Mouse (Mus musculus) inflammation-experienced regulatory T-cells, adult 6 months (primary cell): ENCODE data around the gene Catsper2. TPM values are rescaled to one million over a fixed set of nuclear protein-coding genes. Genes with fewer than 3 reads are reported as not detected.

Experiments used
- ATAC-seq: one replicate; pipeline ENCODE4 v1.8.0; 2017
- polyA plus RNA-seq, 3 experiments: library from polyadenylated mRNA; unstranded; fragments of 100-300 nt; shearing (Covaris generic); gene quantifications; one replicate each; pipeline ENCODE4 v1.2.1; 2017

Catsper2 gene
- polyA plus RNA-seq, 3 experiments from 2014 or later = 2.4 to 6.2 (median 3.1) TPM

DNA sequence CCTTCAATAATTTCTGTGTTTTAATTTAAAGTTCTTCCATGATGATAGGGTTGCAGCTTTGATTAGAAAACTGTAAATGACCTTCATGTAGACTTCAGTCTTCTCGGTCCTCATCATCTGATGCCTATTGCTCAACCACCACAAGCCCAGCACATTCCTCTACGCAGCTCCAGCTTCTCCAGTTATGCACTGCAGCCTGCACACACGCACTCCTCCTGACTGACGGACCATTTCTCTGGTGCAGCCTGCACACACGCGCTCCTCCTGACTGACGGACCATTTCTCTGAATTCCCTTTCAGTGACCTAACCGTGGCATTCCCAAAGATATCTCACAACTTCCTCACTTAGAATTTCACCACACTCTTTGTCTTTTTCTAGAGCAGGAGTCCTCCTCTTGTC, 60.4 kb downstream of the Catsper2 start:
- no peak for ATAC-seq

Other genes starting within 250 kb of the Catsper2 start
- 100 to 1,000 TPM in 1 of 3 experiments, 10 to 100 TPM in 2; 65.3 to 101 (median 80.2) TPM for gene Tubgcp4, start 243.1 kb downstream of the Catsper2 start, polyA plus RNA-seq
- 10 to 100 TPM; 24.1 to 36.0 (median 27.5) TPM for gene Zscan29, start 242.7 kb downstream of the Catsper2 start, polyA plus RNA-seq
- gene Trp53bp1, start 142.4 kb downstream of the Catsper2 start, polyA plus RNA-seq = 10 to 100 TPM; 32.2 to 41.0 (median 38.0) TPM
- gene Map1a, start 124.2 kb downstream of the Catsper2 start, polyA plus RNA-seq = under 1 TPM in 2 of 3 experiments, not detected in 1; 0.14 to 0.39 TPM
- 10 to 100 TPM in 2 of 3 experiments, 1 to 10 TPM in 1; 7.2 to 12.5 (median 11.8) TPM for gene Ppip5k1, start 58.4 kb downstream of the Catsper2 start, polyA plus RNA-seq
- 1 to 10 TPM in 2 of 3 experiments, under 1 TPM in 1; 0.65 to 1.2 (median 1.1) TPM for gene Ckmt1, start 56.1 kb downstream of the Catsper2 start, polyA plus RNA-seq
- under 1 TPM; 0.18 to 0.63 (median 0.54) TPM for gene Strc, start 26.6 kb downstream of the Catsper2 start, polyA plus RNA-seq
- 1,000 to 10,000 TPM in 2 of 3 experiments, 100 to 1,000 TPM in 1; 491 to 1,229 (median 1,150) TPM for gene Pdia3, start within 50 bp of the Catsper2 start, polyA plus RNA-seq
- 1 to 10 TPM in 1 of 3 experiments, under 1 TPM in 2; 0.63 to 1.8 (median 0.65) TPM for gene Ell3, start 30.5 kb upstream of the Catsper2 start, polyA plus RNA-seq
- gene Serf2, start 35.4 kb upstream of the Catsper2 start, polyA plus RNA-seq = 1,000 to 10,000 TPM in 1 of 3 experiments, 100 to 1,000 TPM in 2; 695 to 1,210 (median 882) TPM
- gene Hypk, start 39.5 kb upstream of the Catsper2 start, polyA plus RNA-seq = 100 to 1,000 TPM; 130 to 261 (median 152) TPM
- gene Serinc4, start 43.0 kb upstream of the Catsper2 start, polyA plus RNA-seq = under 1 TPM in 1 of 3 experiments, not detected in 2; 0.62 TPM
- gene Mfap1b, start 60.3 kb upstream of the Catsper2 start, polyA plus RNA-seq = 100 to 1,000 TPM in 1 of 3 experiments, 10 to 100 TPM in 2; 80.6 to 133 (median 99.1) TPM
- 10 to 100 TPM; 28.4 to 44.2 (median 39.2) TPM for gene Mfap1a, start 92.9 kb upstream of the Catsper2 start, polyA plus RNA-seq
- 10 to 100 TPM in 2 of 3 experiments, 1 to 10 TPM in 1; 9.3 to 17.5 (median 16.5) TPM for gene Wdr76, start 92.9 kb upstream of the Catsper2 start, polyA plus RNA-seq